Mouse (Mus musculus) retina, adult 2 months (tissue): ENCODE results near the gene Ddah2.
"Not testable (repeated sequence)": the region's sequence is repeated elsewhere in the genome, so short reads cannot be mapped to it uniquely, and the experiment has no call there.

Experiments used
- DNase-seq: peaks from one replicate; pipeline ENCODE4 v3.0.0-alpha.2; 2012; ENCODE audit warnings: low read depth, low spot score

The Ddah2 gene

GRCm38 (mm10) chr17:35027277-35028068 lies 31.4 kb upstream of the Ddah2 start, which contains the start of gene Sapcd1:
TSS of gene Sapcd1 (minus strand) at chr17:35028016.
- DNase-seq, result no peak

- DNase-seq, result no peak
Measured at GRCm38 (mm10) chr17:35028315-35028714, 30.5 kb upstream of the Ddah2 start.

GRCm38 (mm10) chr17:35029691-35030532 lies 28.9 kb upstream of the Ddah2 start:
- no peak for DNase-seq

GRCm38 (mm10) chr17:35031272-35031671 lies 27.6 kb upstream of the Ddah2 start:
- no peak for DNase-seq

- no peak for DNase-seq
Measured at GRCm38 (mm10) chr17:35031880-35032279, 27.0 kb upstream of the Ddah2 start.

- no peak for DNase-seq
Measured at GRCm38 (mm10) chr17:35032323-35032870, 26.4 kb upstream of the Ddah2 start.

- not testable (repeated sequence) for DNase-seq
Measured at GRCm38 (mm10) chr17:35033703-35034102, 25.1 kb upstream of the Ddah2 start.

GRCm38 (mm10) chr17:35034896-35035295 lies 23.9 kb upstream of the Ddah2 start:
- DNase-seq, result no peak

- no peak for DNase-seq
Measured at GRCm38 (mm10) chr17:35039121-35039873, 19.5 kb upstream of the Ddah2 start.

GRCm38 (mm10) chr17:35043794-35044193 lies 15.0 kb upstream of the Ddah2 start:
- no peak for DNase-seq

GRCm38 (mm10) chr17:35044904-35045806 lies 13.7 kb upstream of the Ddah2 start:
- no peak for DNase-seq

- no peak for DNase-seq
Measured at GRCm38 (mm10) chr17:35045807-35046680, 12.8 kb upstream of the Ddah2 start.

- peak; percentile 85 for DNase-seq
Measured at GRCm38 (mm10) chr17:35046681-35047455, 12.0 kb upstream of the Ddah2 start, which contains the start of gene Msh5. TSS of gene Msh5 (minus strand) at chr17:35046745.

GRCm38 (mm10) chr17:35047688-35048087 lies 11.1 kb upstream of the Ddah2 start:
- DNase-seq, result no peak

- DNase-seq, result no peak
Measured at GRCm38 (mm10) chr17:35048149-35048931, 10.5 kb upstream of the Ddah2 start.

GRCm38 (mm10) chr17:35048932-35049440 lies 9.8 kb upstream of the Ddah2 start:
- DNase-seq, result no peak

GRCm38 (mm10) chr17:35049561-35050016 lies 9.2 kb upstream of the Ddah2 start, which contains the start of gene Clic1:
TSS of gene Clic1 (plus strand) at chr17:35049966.
- no peak for DNase-seq
